Mouse (Mus musculus): ENCODE measurements around the gene Rdh12. TPM values are rescaled to one million over a fixed set of nuclear protein-coding genes. Genes with fewer than 3 reads are reported as not detected.

Gene Rdh12
- total RNA-seq, 2 experiments from 2014 or later = 0.84 to 5.7 TPM

GRCm38 (mm10) chr12:79242921-79243320 is 34.2 kb downstream of the Rdh12 start:
- no peak for ATAC-seq (replicated peaks; ENCODE audit: low FRiP score, poor library complexity, severe bottlenecking)

- ATAC-seq (replicated peaks; ENCODE audit: low FRiP score, poor library complexity, severe bottlenecking) = no peak
Observed at GRCm38 (mm10) chr12:79248110-79248509, 39.4 kb downstream of the Rdh12 start.

- ATAC-seq (replicated peaks; ENCODE audit: low FRiP score, poor library complexity, severe bottlenecking) = no peak
Observed at GRCm38 (mm10) chr12:79253294-79254053, 44.8 kb downstream of the Rdh12 start.

- ATAC-seq (replicated peaks; ENCODE audit: low FRiP score, poor library complexity, severe bottlenecking) = no peak
Observed at GRCm38 (mm10) chr12:79254975-79255374, 46.3 kb downstream of the Rdh12 start.

GRCm38 (mm10) chr12:79260154-79260553 is 51.4 kb downstream of the Rdh12 start:
- no peak for ATAC-seq (replicated peaks; ENCODE audit: low FRiP score, poor library complexity, severe bottlenecking)

- ATAC-seq (replicated peaks; ENCODE audit: low FRiP score, poor library complexity, severe bottlenecking) = no peak
Observed at GRCm38 (mm10) chr12:79261035-79261434, 52.3 kb downstream of the Rdh12 start.

Other genes with a start within 250 kb of the Rdh12 start
- gene Tmem229b, start 201.3 kb upstream of the Rdh12 start, total RNA-seq (2015; ENCODE audit: low replicate concordance) = 10.1 and 13.0 TPM in 2 replicates
- 3.9 and 4.5 TPM in 2 replicates for gene Tmem229b, start 201.3 kb upstream of the Rdh12 start, total RNA-seq (2017; ENCODE audit: low replicate concordance)
- gene Plekhh1, start 179.8 kb upstream of the Rdh12 start, total RNA-seq (2015; ENCODE audit: low replicate concordance) = not detected in 2 replicates
- 0.83 TPM in 1 of 2 replicates, not detected in the other for gene Plekhh1, start 179.8 kb upstream of the Rdh12 start, total RNA-seq (2017; ENCODE audit: low replicate concordance)
- gene Pigh, start 119.3 kb upstream of the Rdh12 start, total RNA-seq (2015; ENCODE audit: low replicate concordance) = 2.1 and 4.0 TPM in 2 replicates
- 1.7 and 4.6 TPM in 2 replicates for gene Pigh, start 119.3 kb upstream of the Rdh12 start, total RNA-seq (2017; ENCODE audit: low replicate concordance)
- gene Arg2, start 78.1 kb upstream of the Rdh12 start, total RNA-seq (2015; ENCODE audit: low replicate concordance) = 1.7 TPM in 1 of 2 replicates, not detected in the other
- gene Arg2, start 78.1 kb upstream of the Rdh12 start, total RNA-seq (2017; ENCODE audit: low replicate concordance) = not detected in 2 replicates
- 7.1 and 13.7 TPM in 2 replicates for gene Vti1b, start 36.2 kb upstream of the Rdh12 start, total RNA-seq (2015; ENCODE audit: low replicate concordance)
- gene Vti1b, start 36.2 kb upstream of the Rdh12 start, total RNA-seq (2017; ENCODE audit: low replicate concordance) = 26.6 and 61.4 TPM in 2 replicates
- 15.5 TPM in 2 replicates for gene Rdh11, start 16.6 kb upstream of the Rdh12 start, total RNA-seq (2015; ENCODE audit: low replicate concordance)
- 20.9 and 21.6 TPM in 2 replicates for gene Rdh11, start 16.6 kb upstream of the Rdh12 start, total RNA-seq (2017; ENCODE audit: low replicate concordance)
- 26.4 and 40.0 TPM in 2 replicates for gene Zfyve26, start 87.4 kb downstream of the Rdh12 start, total RNA-seq (2015; ENCODE audit: low replicate concordance)
- gene Zfyve26, start 87.4 kb downstream of the Rdh12 start, total RNA-seq (2017; ENCODE audit: low replicate concordance) = 30.8 and 39.4 TPM in 2 replicates
- gene Rad51b, start 88.4 kb downstream of the Rdh12 start, total RNA-seq (2015; ENCODE audit: low replicate concordance) = 5.8 and 12.6 TPM in 2 replicates
- gene Rad51b, start 88.4 kb downstream of the Rdh12 start, total RNA-seq (2017; ENCODE audit: low replicate concordance) = 9.5 and 9.6 TPM in 2 replicates